Mouse (Mus musculus): Measurements from ENCODE around the gene Apol9a. TPM values are rescaled to one million over a fixed set of nuclear protein-coding genes. Genes with fewer than 3 reads are reported as not detected.

The Apol9a gene
- total and polyA plus RNA-seq, 2 experiments = 69.5 to 80.3 TPM

DNA sequence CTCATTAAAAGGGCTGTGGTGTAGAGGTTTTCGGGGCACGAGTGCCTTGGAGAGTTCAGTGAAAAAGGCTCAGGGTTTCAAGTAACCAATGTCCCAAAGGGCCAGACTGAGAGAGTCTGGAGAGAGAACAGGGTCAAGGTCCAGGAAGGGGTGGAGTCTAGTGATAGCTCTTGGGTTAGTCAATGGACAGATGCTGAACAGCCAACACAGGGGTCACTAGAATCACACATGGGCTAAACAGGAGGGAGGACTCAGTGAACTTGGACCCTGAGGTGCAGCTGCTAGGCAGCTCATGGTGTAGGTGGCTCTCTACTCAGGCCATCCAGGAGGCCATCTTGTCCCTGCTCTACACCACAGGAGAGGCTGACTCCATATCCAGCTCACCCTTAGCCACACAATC lies 23.5 kb downstream of the Apol9a start:
- DNase-seq (ENCODE audit: extremely low read depth, low read depth, low spot score) = peak; percentile 81
- 44% methylated on average over 2 of the region's 2 CpGs for WGBS
- H3K9ac ChIP-seq (ENCODE audit: low read depth, low read length) = no peak overlapping the region
- H3K4me3 ChIP-seq (ENCODE audit: insufficient read depth, low read depth, low read length) = no peak overlapping the region
- no peaks in the 10 kb centered on the region for H3K27me3 ChIP-seq (ENCODE audit: control insufficient read depth, insufficient read depth, low read length)
- TF ChIP-seq CTCF (IDR thresholded peaks at IDR 0.05; ENCODE audit: low read depth, low read length) = no peak
- no peak for TF ChIP-seq POLR2A (IDR thresholded peaks at IDR 0.05; ENCODE audit: extremely low read depth, insufficient read depth, low read length)
- no peaks in the 10 kb centered on the region for H3K79me2 ChIP-seq (ENCODE audit: control insufficient read depth, insufficient read depth, low read length)
- H3K27ac ChIP-seq (replicated peaks; ENCODE audit: insufficient read depth, low read depth, low read length) = peak overlapping the region; percentile 43
- H3K36me3 ChIP-seq (ENCODE audit: control insufficient read depth, insufficient read depth, low read length) = peaks cover 13% of the 10 kb centered on the region
- peaks cover 12% of the 10 kb centered on the region for H3K4me1 ChIP-seq (ENCODE audit: control insufficient read depth, insufficient read depth, low read length)

DNA sequence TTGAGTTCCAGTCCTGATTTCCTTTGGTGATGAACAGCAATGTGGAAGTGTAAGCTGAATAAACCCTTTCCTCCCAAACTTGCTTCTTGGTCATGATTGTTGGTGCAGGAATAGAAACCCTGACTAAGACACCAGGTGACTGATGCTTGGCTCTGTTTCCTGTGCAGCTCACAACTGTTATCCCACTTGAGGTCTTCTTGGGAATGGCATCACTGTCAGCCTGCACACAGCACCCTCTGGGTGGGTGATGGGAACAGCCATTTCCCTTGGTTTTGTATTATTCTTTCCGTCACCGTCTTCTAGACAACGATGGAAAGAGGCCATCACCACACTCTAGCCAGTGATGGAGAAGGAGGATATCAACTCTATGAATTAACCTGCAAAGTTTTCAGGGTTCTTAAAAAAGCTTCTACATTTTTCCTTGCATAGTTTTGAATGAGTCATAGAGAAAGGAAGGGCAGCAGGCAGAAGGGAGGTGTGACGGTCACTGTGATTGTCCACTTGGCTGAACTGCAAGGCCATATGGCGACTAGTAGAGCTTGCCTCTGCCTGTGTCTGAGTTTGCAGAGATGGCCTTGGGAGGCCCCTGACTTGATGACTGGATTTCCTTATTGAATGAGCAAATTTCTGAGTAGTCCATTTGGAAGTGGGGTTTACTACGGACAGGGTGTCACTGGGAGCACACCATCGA lies 26.4 kb downstream of the Apol9a start:
- no peak for DNase-seq (ENCODE audit: extremely low read depth, low read depth, low spot score)
- H3K9ac ChIP-seq (ENCODE audit: low read depth, low read length) = no peak overlapping the region
- TF ChIP-seq POLR2A (IDR thresholded peaks at IDR 0.05; ENCODE audit: extremely low read depth, insufficient read depth, low read length) (no peak), CTCF (IDR thresholded peaks at IDR 0.05; ENCODE audit: low read depth, low read length) (no peak)
- no peaks in the 10 kb centered on the region for H3K79me2 ChIP-seq (ENCODE audit: control insufficient read depth, insufficient read depth, low read length)
- H3K4me1 ChIP-seq (ENCODE audit: control insufficient read depth, insufficient read depth, low read length) = peaks cover 18% of the 10 kb centered on the region
- H3K27me3 ChIP-seq (ENCODE audit: control insufficient read depth, insufficient read depth, low read length) = no peaks in the 10 kb centered on the region
- no peak overlapping the region for H3K4me3 ChIP-seq (ENCODE audit: insufficient read depth, low read depth, low read length)
- no peaks in the 10 kb centered on the region for H3K36me3 ChIP-seq (ENCODE audit: control insufficient read depth, insufficient read depth, low read length)
- no peak overlapping the region for H3K27ac ChIP-seq (replicated peaks; ENCODE audit: insufficient read depth, low read depth, low read length)
- 82% methylated on average over 7 of the region's 7 CpGs for whole genome bisulfite sequencing

DNA sequence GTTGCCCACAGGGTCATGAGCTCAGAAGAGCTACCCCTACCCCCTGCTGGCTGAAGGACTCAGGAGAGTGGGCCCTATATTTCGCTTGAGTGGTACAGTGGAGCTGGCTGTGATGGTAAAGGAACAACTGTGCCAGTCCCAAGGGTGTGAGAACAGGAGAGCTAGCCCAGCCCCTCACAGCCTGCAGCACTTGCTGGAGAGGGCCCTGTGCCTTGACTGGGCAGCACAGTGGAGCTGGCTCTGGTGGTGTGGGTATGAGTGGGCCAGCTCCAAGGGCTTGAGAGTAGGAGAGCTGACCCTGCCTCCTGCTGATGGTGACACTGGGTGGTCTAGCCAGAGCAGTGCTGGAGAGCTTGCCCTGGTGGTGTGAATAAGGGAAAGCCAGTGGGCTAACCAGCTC lies 28.1 kb downstream of the Apol9a start:
- Histone ChIP-seq H3K36me3 (ENCODE audit: control insufficient read depth, insufficient read depth, low read length) (no peaks in the 10 kb centered on the region), H3K9ac (ENCODE audit: low read depth, low read length) (peak overlapping the region; percentile 19; the same call in 1 of the 2 replicates), H3K4me3 (ENCODE audit: insufficient read depth, low read depth, low read length) (no peak overlapping the region), H3K27me3 (ENCODE audit: control insufficient read depth, insufficient read depth, low read length) (no peaks in the 10 kb centered on the region), H3K27ac (replicated peaks; ENCODE audit: insufficient read depth, low read depth, low read length) (peak overlapping the region; percentile 84), H3K4me1 (ENCODE audit: control insufficient read depth, insufficient read depth, low read length) (peaks cover 21% of the 10 kb centered on the region), H3K79me2 (ENCODE audit: control insufficient read depth, insufficient read depth, low read length) (peaks cover 6% of the 10 kb centered on the region; the same call in 1 of the 2 replicates)
- peak; percentile 31; the same call in 1 of the 2 replicates for TF ChIP-seq CTCF (IDR thresholded peaks at IDR 0.05; ENCODE audit: low read depth, low read length)
- no peak for TF ChIP-seq POLR2A (IDR thresholded peaks at IDR 0.05; ENCODE audit: extremely low read depth, insufficient read depth, low read length)
- WGBS = 9% methylated on average over 1 of the region's 1 CpGs
- no peak for DNase-seq (ENCODE audit: extremely low read depth, low read depth, low spot score)

DNA sequence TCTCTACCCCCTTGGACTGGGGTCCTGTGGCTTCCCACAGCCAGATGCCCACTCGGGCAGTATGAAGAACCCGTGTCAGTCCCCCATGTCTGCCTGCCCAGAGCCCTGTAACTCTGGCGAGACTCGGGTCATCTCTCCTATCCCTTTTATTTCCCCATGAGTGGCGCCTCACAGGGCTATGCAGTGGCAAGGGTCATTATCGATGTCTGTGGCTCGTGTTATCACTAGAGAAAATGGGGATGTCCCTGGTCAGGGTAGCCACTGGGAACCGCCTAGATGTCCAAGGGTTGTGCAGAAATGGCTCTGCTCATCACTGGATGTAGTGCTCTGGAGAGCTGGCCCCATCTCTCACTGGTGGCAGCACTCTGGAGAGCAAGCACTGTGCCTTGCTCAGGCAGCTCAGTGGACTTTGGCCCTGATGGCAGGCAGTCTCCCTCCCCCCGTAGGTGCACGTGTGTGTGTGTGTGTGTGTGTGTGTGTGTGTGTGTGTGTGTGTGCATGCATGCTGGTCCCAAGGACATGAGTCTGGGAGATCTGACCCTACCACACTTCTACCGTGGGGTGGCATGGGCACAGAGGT lies 28.6 kb downstream of the Apol9a start:
- H3K27me3 ChIP-seq (ENCODE audit: control insufficient read depth, insufficient read depth, low read length) = no peaks in the 10 kb centered on the region
- DNase-seq (ENCODE audit: extremely low read depth, low read depth, low spot score) = peak; percentile 97
- peaks cover 6% of the 10 kb centered on the region; the same call in 1 of the 2 replicates for H3K79me2 ChIP-seq (ENCODE audit: control insufficient read depth, insufficient read depth, low read length)
- peaks cover 21% of the 10 kb centered on the region for H3K4me1 ChIP-seq (ENCODE audit: control insufficient read depth, insufficient read depth, low read length)
- peak overlapping the region; percentile 84 for H3K27ac ChIP-seq (replicated peaks; ENCODE audit: insufficient read depth, low read depth, low read length)
- H3K4me3 ChIP-seq (ENCODE audit: insufficient read depth, low read depth, low read length) = peak overlapping the region; percentile 1; the same call in 1 of the 2 replicates
- H3K36me3 ChIP-seq (ENCODE audit: control insufficient read depth, insufficient read depth, low read length) = no peaks in the 10 kb centered on the region
- peak overlapping the region; percentile 70 for H3K9ac ChIP-seq (ENCODE audit: low read depth, low read length)
- WGBS = 19% methylated on average over 11 of the region's 11 CpGs
- TF ChIP-seq CTCF (IDR thresholded peaks at IDR 0.05; ENCODE audit: low read depth, low read length) = no peak
- TF ChIP-seq POLR2A (IDR thresholded peaks at IDR 0.05; ENCODE audit: extremely low read depth, insufficient read depth, low read length) = peak; percentile 25; the same call in 1 of the 2 replicates

DNA sequence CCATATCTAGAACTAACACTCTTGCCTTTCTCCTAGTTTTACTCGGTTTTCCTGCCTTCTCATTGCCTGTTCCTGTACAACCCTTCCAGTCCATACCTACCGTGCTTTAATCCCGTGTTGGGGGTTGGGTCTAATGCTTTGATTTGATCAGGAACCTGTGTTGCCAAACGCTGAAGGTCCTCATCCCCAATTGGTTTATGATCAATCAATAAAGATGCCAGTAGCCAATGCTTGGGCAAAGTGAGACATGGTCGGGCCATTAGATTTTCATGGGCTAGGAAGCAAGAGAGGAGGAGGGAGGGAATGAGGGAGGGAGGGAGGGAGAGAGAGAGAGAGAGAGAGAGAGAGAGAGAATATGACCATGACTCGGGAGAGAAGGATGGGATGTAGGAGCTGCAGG lies 29.5 kb downstream of the Apol9a start:
- no peaks in the 10 kb centered on the region for H3K27me3 ChIP-seq (ENCODE audit: control insufficient read depth, insufficient read depth, low read length)
- H3K4me1 ChIP-seq (ENCODE audit: control insufficient read depth, insufficient read depth, low read length) = peaks cover 22% of the 10 kb centered on the region
- peak overlapping the region; percentile 70 for H3K9ac ChIP-seq (ENCODE audit: low read depth, low read length)
- no peaks in the 10 kb centered on the region for H3K36me3 ChIP-seq (ENCODE audit: control insufficient read depth, insufficient read depth, low read length)
- TF ChIP-seq POLR2A (IDR thresholded peaks at IDR 0.05; ENCODE audit: extremely low read depth, insufficient read depth, low read length) (no peak), CTCF (IDR thresholded peaks at IDR 0.05; ENCODE audit: low read depth, low read length) (no peak)
- H3K4me3 ChIP-seq (ENCODE audit: insufficient read depth, low read depth, low read length) = no peak overlapping the region
- H3K79me2 ChIP-seq (ENCODE audit: control insufficient read depth, insufficient read depth, low read length) = peaks cover 6% of the 10 kb centered on the region; the same call in 1 of the 2 replicates
- DNase-seq (ENCODE audit: extremely low read depth, low read depth, low spot score) = peak; percentile 93
- H3K27ac ChIP-seq (replicated peaks; ENCODE audit: insufficient read depth, low read depth, low read length) = peak overlapping the region; percentile 84
- 20% methylated on average over 6 of the region's 6 CpGs for WGBS

DNA sequence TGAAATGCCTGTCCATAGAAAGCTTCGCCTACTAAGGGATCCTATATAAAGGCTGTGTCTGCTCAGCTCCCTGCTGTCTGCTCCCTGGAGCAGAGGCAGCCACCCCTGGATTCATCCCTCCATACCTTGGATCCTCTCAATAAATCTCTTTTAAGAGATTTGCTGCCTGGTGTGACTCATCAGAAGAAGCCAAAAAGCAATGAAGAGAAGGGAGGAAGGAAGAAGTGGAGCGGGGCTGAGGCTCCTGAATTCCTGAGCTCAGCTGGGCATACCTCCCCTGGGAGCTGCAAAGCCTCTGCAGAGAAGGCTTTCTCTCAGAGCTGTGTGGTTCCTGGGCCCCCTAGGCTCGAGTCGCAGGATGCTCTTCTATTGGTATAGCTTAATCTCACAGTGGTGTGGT lies 31.0 kb downstream of the Apol9a start:
- no peak for TF ChIP-seq CTCF (IDR thresholded peaks at IDR 0.05; ENCODE audit: low read depth, low read length)
- TF ChIP-seq POLR2A (IDR thresholded peaks at IDR 0.05; ENCODE audit: extremely low read depth, insufficient read depth, low read length) = no peak
- no peak for DNase-seq (ENCODE audit: extremely low read depth, low read depth, low spot score)
- 77% methylated on average over 4 of the region's 4 CpGs for WGBS
- Histone ChIP-seq H3K4me1 (ENCODE audit: control insufficient read depth, insufficient read depth, low read length) (peaks cover 28% of the 10 kb centered on the region), H3K79me2 (ENCODE audit: control insufficient read depth, insufficient read depth, low read length) (peaks cover 6% of the 10 kb centered on the region; the same call in 1 of the 2 replicates), H3K27me3 (ENCODE audit: control insufficient read depth, insufficient read depth, low read length) (no peaks in the 10 kb centered on the region), H3K36me3 (ENCODE audit: control insufficient read depth, insufficient read depth, low read length) (no peaks in the 10 kb centered on the region), H3K9ac (ENCODE audit: low read depth, low read length) (no peak overlapping the region), H3K4me3 (ENCODE audit: insufficient read depth, low read depth, low read length) (no peak overlapping the region), H3K27ac (replicated peaks; ENCODE audit: insufficient read depth, low read depth, low read length) (no peak overlapping the region)

Data from liver, adult 2 months (tissue).